Mouse (Mus musculus) heart, postnatal 36 days (tissue): ENCODE results near the gene Cybb. TPM values are rescaled to one million over a fixed set of nuclear protein-coding genes. Genes with fewer than 3 reads are reported as not detected.

Source experiments
- total RNA-seq, 2 experiments: library from RNA; stranded (reverse); gene quantifications; 2 replicates each; pipeline ENCODE4 v1.2.3; 2021

The Cybb gene
- total RNA-seq, 2 experiments from 2014 or later, result 11.1 to 11.2 TPM

Other genes with a start within 250 kb of the Cybb start
- not detected for gene Gm14862, start 230.9 kb downstream of the Cybb start, total RNA-seq
- gene Xk, start 215.0 kb downstream of the Cybb start, total RNA-seq, result 10 to 100 TPM in 1 of 2 experiments, 1 to 10 TPM in 1; 4.8 to 11.0 TPM
- under 1 TPM in 1 of 2 experiments, not detected in 1; 0.54 TPM for gene H2al1m, start 204.0 kb downstream of the Cybb start, total RNA-seq
- gene H2al1k, start 137.1 kb downstream of the Cybb start, total RNA-seq, result not detected
- gene H2al1o, start 84.6 kb upstream of the Cybb start, total RNA-seq, result not detected
- 10 to 100 TPM; 50.2 to 60.4 TPM for gene Dynlt3, start 175.2 kb upstream of the Cybb start, total RNA-seq